Mouse (Mus musculus) heart, embryonic 10.5 days (tissue): ENCODE data around the gene Taar9. TPM values are rescaled to one million over a fixed set of nuclear protein-coding genes. Genes with fewer than 3 reads are reported as not detected.
"Not testable (repeated sequence)": the region's sequence is repeated elsewhere in the genome, so short reads cannot be mapped to it uniquely, and the experiment has no call there.

ENCODE experiments used
- DNase-seq: peaks from one replicate; pipeline ENCODE4 v3.0.0-alpha.2; 2017; ENCODE audit warnings: low spot score
- H3K27ac ChIP-seq: fragments of 300-500 bp; sonication (generic); 2 replicates; pipeline ENCODE4 v1.5.1; 2016; ENCODE audit warnings: mild to moderate bottlenecking
- H3K27me3 ChIP-seq: fragments of 300-500 bp; sonication (generic); 2 replicates; pipeline ENCODE4 v1.6.1; 2016; ENCODE audit warnings: mild to moderate bottlenecking; ENCODE audit not compliant: poor library complexity, insufficient read depth, severe bottlenecking
- H3K36me3 ChIP-seq: fragments of 300-500 bp; sonication (generic); 2 replicates; pipeline ENCODE4 v1.6.1; 2016; ENCODE audit warnings: mild to moderate bottlenecking, moderate library complexity
- H3K4me1 ChIP-seq: fragments of 300-500 bp; sonication (generic); 2 replicates; pipeline ENCODE4 v1.6.1; 2016; ENCODE audit warnings: mild to moderate bottlenecking
- H3K4me3 ChIP-seq: fragments of 300-500 bp; sonication (generic); 2 replicates; pipeline ENCODE4 v1.5.1; 2016; ENCODE audit warnings: mild to moderate bottlenecking, moderate library complexity
- H3K9me3 ChIP-seq: fragments of 300-500 bp; sonication (generic); 2 replicates; pipeline ENCODE4 v1.6.1; 2016; ENCODE audit warnings: mild to moderate bottlenecking, moderate library complexity
- WGBS: fragments of 180-500 bp; shearing (Covaris S2); methylation state at CpG from one replicate; pipeline ENCODE4 v1.1.7; 2016; 5-methylcytosine and 5-hydroxymethylcytosine counted together
- polyA plus RNA-seq: library from polyadenylated mRNA; unstranded; fragments of >200 nt; fragmentation: Nextera tagmentation; extraction: Ambion mirVana; gene quantifications from 2 replicates; pipeline ENCODE4 v1.2.1, GENCODE M21; 2016

Gene Taar9
- not detected in 2 replicates for polyA plus RNA-seq

DNA sequence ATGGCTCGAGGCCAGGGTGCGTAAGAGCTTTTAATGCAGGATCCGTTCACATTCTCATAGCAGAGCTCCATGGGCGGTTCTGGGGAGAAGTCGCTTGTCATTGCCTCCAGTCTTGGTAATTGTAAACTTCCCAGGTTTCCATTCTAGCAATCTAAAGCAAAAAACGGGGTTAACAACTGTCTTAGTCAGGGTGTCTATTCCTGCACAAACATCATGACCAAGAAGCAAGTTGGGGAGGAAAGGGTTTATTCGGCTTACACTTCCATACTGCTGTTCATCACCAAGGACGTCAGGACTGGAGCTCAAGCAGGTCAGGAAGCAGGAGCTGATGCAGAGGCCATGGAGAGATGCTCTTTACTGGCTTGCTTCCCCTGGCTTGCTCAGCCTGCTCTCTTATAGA lies at the start of gene Taar9:
Gene Taar9, minus strand, starts transcription at position 101 of the 400 bp plus-strand sequence.
- DNase-seq, H3K27ac ChIP-seq, H3K4me1 ChIP-seq, H3K36me3 ChIP-seq, H3K4me3 ChIP-seq, H3K27me3 ChIP-seq, H3K9me3 ChIP-seq: not testable (repeated sequence)
- WGBS: 80% methylated on average over 8 of the region's 8 CpGs

DNA sequence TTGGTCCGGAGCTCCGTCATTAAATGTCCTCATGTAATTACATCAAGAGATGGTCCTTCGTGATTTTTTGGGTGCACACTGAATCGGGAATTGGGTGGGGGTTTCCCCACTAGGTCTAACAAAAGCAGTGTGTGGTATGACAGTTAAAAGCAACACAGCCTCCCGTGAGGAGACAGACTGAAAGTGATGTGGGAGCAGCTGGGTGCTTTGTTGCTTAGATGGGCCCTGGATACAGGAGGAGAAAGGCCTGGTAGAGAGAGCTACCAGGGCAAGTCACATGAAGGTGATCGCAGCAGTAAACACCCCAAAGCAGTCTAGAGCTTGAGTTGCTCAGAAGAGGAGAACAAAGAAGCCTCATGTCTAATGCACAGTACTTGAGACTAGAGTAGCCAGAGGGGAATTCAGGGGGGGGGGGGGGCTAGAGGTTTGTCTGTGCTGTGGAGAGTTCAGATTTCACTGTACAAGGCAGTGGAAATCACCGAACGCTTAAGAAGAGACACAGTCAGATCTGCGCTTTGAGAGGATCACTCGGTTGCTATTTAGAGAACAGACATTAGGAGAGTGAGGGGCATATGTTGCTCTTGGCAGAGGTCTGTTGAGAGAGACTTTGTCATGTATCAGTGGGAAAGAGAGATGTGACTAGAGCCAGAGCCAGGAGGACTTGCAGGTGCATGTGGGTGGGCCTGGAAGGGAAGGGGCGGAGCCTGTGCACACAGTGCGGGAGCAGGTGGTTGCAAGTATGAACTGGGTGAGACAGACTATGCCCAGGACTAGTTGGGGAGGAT lies 49.3 kb upstream of the Taar9 start:
- peak overlapping the region; percentile 42; the same call in 1 of the 2 replicates for H3K27ac ChIP-seq

GRCm38 (mm10) chr10:24150086-24150485 lies 40.8 kb upstream of the Taar9 start:
- no peaks in the 10 kb centered on the region for H3K27me3 ChIP-seq
- 36% methylated on average over 7 of the region's 7 CpGs for WGBS
- H3K27ac ChIP-seq: no peak overlapping the region
- H3K4me1 ChIP-seq: peaks cover 8% of the 10 kb centered on the region; the same call in 1 of the 2 replicates
- H3K36me3 ChIP-seq: peaks cover 8% of the 10 kb centered on the region; the same call in 1 of the 2 replicates
- DNase-seq: no peak
- H3K9me3 ChIP-seq: no peaks in the 10 kb centered on the region
- H3K4me3 ChIP-seq: peak overlapping the region; percentile 85

More for the DNA sequence above, 49.3 kb upstream of the Taar9 start:
- H3K36me3 ChIP-seq: peaks cover 49% of the 10 kb centered on the region
- H3K27me3 ChIP-seq: no peaks in the 10 kb centered on the region
- H3K4me1 ChIP-seq: 0 out of 2 replicates have a peak, but pooled peaks cover 10% of the 10 kb centered on the region
- 80% methylated on average over 12 of the region's 12 CpGs for WGBS
- DNase-seq: no peak
- H3K4me3 ChIP-seq: no peak overlapping the region
- no peaks in the 10 kb centered on the region for H3K9me3 ChIP-seq

DNA sequence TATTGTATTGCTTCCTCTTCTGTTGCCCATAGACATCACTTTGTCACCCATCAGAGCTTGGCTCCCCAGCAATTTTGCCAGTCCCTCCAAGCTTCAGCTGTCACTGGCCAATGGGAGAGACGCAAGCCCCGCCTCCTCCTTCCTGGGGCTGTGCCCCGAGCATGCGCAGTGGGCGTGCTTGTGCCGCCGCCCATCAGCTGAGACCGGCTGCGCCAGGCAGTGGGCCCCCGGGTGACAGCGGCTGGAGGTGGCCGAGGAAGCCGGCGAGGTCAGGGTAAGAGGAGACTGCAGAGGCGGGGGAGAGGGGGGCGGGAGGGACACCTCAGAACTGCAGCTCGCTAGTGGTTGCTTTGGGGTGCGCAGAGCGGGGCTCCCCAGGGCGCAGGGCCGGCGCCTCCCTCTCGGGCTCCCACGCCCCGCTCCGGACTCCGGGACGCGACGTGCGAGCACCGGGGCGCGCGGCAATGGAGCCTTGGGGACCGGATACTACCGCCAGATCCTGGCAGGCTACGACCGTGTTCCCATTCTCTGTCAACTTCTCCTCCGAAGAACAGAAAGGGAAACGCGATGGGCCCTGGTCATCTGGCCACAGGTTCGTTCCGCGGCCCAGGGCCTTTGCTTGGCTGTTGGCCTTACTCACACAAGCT lies 39.9 kb upstream of the Taar9 start, which contains the start of gene Stx7:
Gene Stx7, plus strand, starts transcription at position 168 of the 647 bp plus-strand sequence.
- under 1% methylated on average over 44 of the region's 45 CpGs for WGBS
- peak; percentile 96 for DNase-seq
- Histone ChIP-seq H3K36me3 (peaks cover 8% of the 10 kb centered on the region; the same call in 1 of the 2 replicates), H3K4me3 (peak within 1 kb of the TSS; percentile 85), H3K27ac (peak within 1 kb of the TSS; percentile 94), H3K9me3 (no peaks in the 10 kb centered on the region), H3K27me3 (no peaks in the 10 kb centered on the region), H3K4me1 (peaks cover 8% of the 10 kb centered on the region; the same call in 1 of the 2 replicates)

DNA sequence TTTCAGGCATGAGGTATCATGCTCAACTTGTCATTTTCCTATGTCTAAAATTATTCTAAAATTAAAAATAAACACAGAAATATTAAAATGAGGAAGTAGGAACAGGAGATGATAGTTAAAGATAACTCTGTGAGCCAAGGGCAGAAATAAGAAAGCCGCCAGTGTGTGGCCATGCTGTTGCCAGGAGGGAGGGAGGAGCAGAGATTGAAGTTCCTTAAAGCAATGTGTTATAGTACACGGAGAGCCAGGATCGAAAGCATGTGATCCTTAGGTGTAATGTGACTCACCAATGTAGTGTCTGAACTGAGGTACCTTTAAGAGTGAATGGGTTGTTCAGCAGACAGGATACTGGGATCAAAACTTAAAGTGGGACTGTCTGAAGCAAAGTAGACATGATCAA lies 33.4 kb upstream of the Taar9 start:
- no peaks in the 10 kb centered on the region for H3K27me3 ChIP-seq
- 72% methylated on average over 3 of the region's 3 CpGs for WGBS
- H3K4me1 ChIP-seq: no peaks in the 10 kb centered on the region
- H3K27ac ChIP-seq: no peak overlapping the region
- no peak for DNase-seq
- no peaks in the 10 kb centered on the region for H3K36me3 ChIP-seq
- no peak overlapping the region for H3K4me3 ChIP-seq
- H3K9me3 ChIP-seq: no peaks in the 10 kb centered on the region

GRCm38 (mm10) chr10:24138623-24139261 lies 29.4 kb upstream of the Taar9 start:
- no peaks in the 10 kb centered on the region for H3K27me3 ChIP-seq
- 0 out of 2 replicates have a peak, but pooled peaks cover 7% of the 10 kb centered on the region for H3K4me1 ChIP-seq
- H3K9me3 ChIP-seq: no peaks in the 10 kb centered on the region
- H3K36me3 ChIP-seq: no peaks in the 10 kb centered on the region
- no peak overlapping the region for H3K27ac ChIP-seq
- H3K4me3 ChIP-seq: no peak overlapping the region
- DNase-seq: no peak
- 74% methylated on average over 2 of the region's 2 CpGs for WGBS

- Histone ChIP-seq H3K36me3 (no peaks in the 10 kb centered on the region), H3K4me3 (no peak overlapping the region), H3K9me3 (no peaks in the 10 kb centered on the region), H3K4me1 (peaks cover 17% of the 10 kb centered on the region), H3K27ac (no peak overlapping the region), H3K27me3 (no peaks in the 10 kb centered on the region)
- WGBS: 39% methylated on average over 7 of the region's 7 CpGs
- no peak for DNase-seq
Measured at GRCm38 (mm10) chr10:24134071-24134645, 24.8 kb upstream of the Taar9 start.

DNA sequence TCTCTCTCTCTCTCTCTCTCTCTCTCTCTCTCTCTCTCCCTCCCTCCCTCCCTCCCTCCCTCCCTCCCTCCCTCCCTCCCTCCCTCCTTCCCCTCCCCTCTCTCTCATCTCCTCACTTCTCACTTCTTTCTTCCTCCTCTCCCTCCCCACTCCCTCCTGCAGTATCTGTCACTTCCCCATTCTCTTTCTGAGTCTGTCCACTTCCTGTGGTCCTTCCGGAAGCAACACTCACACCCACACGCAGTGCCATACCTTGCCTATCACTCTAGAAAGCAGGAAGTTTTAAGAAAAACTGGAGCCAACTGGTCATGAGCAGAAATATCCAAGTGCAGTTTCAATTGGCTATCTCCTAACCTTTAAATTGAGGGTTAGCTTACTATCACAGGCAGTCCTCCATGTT lies 23.8 kb upstream of the Taar9 start:
- Histone ChIP-seq H3K4me1 (peaks cover 17% of the 10 kb centered on the region), H3K27me3 (no peaks in the 10 kb centered on the region), H3K9me3 (no peaks in the 10 kb centered on the region), H3K36me3 (no peaks in the 10 kb centered on the region), H3K27ac (peak overlapping the region; percentile 42; the same call in 1 of the 2 replicates), H3K4me3 (no peak overlapping the region)
- 24% methylated on average over 2 of the region's 2 CpGs for WGBS
- no peak for DNase-seq

DNA sequence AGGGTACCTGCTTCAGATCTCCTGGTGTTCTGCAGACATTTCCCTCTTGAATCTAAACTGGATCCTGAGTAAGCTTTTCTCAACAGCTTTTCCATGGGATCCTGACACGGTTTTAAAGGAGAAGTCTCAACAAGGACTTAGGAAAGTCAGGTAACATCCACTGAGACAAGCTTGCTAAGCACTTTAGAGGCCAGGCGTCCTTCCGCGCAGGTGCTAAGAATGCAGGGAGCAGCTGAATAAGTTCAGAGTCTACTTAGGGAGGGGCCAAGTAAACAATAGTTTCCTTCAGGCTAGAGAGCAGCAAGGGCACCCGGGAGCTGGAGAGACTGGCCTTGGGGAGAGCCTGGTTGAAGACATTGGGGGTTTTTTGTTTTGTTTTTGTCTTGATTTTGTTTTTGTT lies 22.9 kb upstream of the Taar9 start:
- WGBS: 17% methylated on average over 5 of the region's 5 CpGs
- peak overlapping the region; percentile 48; the same call in 1 of the 2 replicates for H3K27ac ChIP-seq
- H3K36me3 ChIP-seq: no peaks in the 10 kb centered on the region
- DNase-seq: no peak
- H3K27me3 ChIP-seq: no peaks in the 10 kb centered on the region
- H3K9me3 ChIP-seq: no peaks in the 10 kb centered on the region
- H3K4me3 ChIP-seq: no peak overlapping the region
- peaks cover 17% of the 10 kb centered on the region for H3K4me1 ChIP-seq

GRCm38 (mm10) chr10:24131451-24132262 lies 22.3 kb upstream of the Taar9 start:
- 30% methylated on average over 9 of the region's 9 CpGs for WGBS
- H3K36me3 ChIP-seq: no peaks in the 10 kb centered on the region
- no peak for DNase-seq
- H3K4me3 ChIP-seq: peak overlapping the region; percentile 42
- H3K27me3 ChIP-seq: no peaks in the 10 kb centered on the region
- H3K9me3 ChIP-seq: no peaks in the 10 kb centered on the region
- peaks cover 17% of the 10 kb centered on the region for H3K4me1 ChIP-seq
- H3K27ac ChIP-seq: 0 out of 2 replicates have a peak overlapping the region, but pooled peaks have one; percentile 62

- Histone ChIP-seq H3K36me3 (no peaks in the 10 kb centered on the region), H3K4me3 (no peak overlapping the region), H3K9me3 (peaks cover 4% of the 10 kb centered on the region; the same call in 1 of the 2 replicates), H3K4me1 (no peaks in the 10 kb centered on the region), H3K27ac (no peak overlapping the region), H3K27me3 (no peaks in the 10 kb centered on the region)
- WGBS: 49% methylated on average over 6 of the region's 6 CpGs
- DNase-seq: no peak
Measured at GRCm38 (mm10) chr10:24111116-24111778, 1.9 kb upstream of the Taar9 start.
